24 mouse cellular contexts compared by ENCODE assay signal in genomic region chr4:55392445-55392844, GRCm38 (mm10). TPM values are rescaled to one million over a fixed set of nuclear protein-coding genes. Genes with fewer than 3 reads are reported as not detected.
DNase-seq lines count a peak whose midpoint lies in the region; ATAC-seq and TF ChIP-seq lines count a peak whose summit lies in the region.
"Had no signal": no experiment of that assay in that cellular context is flagged by ENCODE, and none has a peak within 500 bp of the region (broad histone marks: within the 10 kb centered on the region; RNA-seq: fewer than 3 reads in every experiment).

No protein-coding gene starts in this region.

- WGBS in intestine, postnatal 0 days: 89% methylated on average over 7 of the region's 7 CpGs
- 93% methylated on average over 7 of the region's 7 CpGs for WGBS in intestine, embryonic 15.5 days
- 94% methylated on average over 7 of the region's 7 CpGs for WGBS in kidney, adult 2 months

- peak in 1 of 2 experiments; percentile 9; a peak in 1 of 4 replicates for TF ChIP-seq POLR2A in MEL (IDR thresholded peaks at IDR 0.05; ENCODE audit: control insufficient read depth in 1 of 2, insufficient read depth in 1 of 2, low read depth in 1 of 2, low read length in 2 of 2, poor library complexity in 1 of 2)
- no peak for TF ChIP-seq POLR2A in kidney, adult 2 months (IDR thresholded peaks at IDR 0.05; ENCODE audit: low read depth, low read length)

- H3K27ac ChIP-seq in intestine, postnatal 0 days (ENCODE audit: low read depth, low read length): no peak overlapping the region
- no peak overlapping the region for H3K27ac ChIP-seq in intestine, embryonic 15.5 days
- no peak overlapping the region for H3K27ac ChIP-seq in MEL (ENCODE audit: control insufficient read depth, low read depth, low read length)
- no peak overlapping the region for H3K27ac ChIP-seq in kidney, adult 2 months (ENCODE audit: insufficient read depth, low read depth, low read length)
- H3K27ac ChIP-seq: forebrain, embryonic 10.5 days; forebrain, embryonic 13.5 days; hindbrain, embryonic 13.5 days; hindbrain, postnatal 0 days had no signal

- no peak overlapping the region for H3K4me3 ChIP-seq in intestine, postnatal 0 days (ENCODE audit: low read depth, low read length)
- no peak overlapping the region for H3K4me3 ChIP-seq in intestine, embryonic 15.5 days (replicated peaks)
- H3K4me3 ChIP-seq in MEL (ENCODE audit: control insufficient read depth in 1 of 2, insufficient read depth in 1 of 2, low read depth in 2 of 2, low read length in 2 of 2): no peak overlapping the region
- H3K4me3 ChIP-seq in kidney, adult 2 months (ENCODE audit: insufficient read depth, low read depth, low read length): no peak overlapping the region
- H3K4me3 ChIP-seq: forebrain, embryonic 10.5 days; forebrain, embryonic 13.5 days; hindbrain, embryonic 13.5 days had no signal

- TF ChIP-seq CTCF in intestine, postnatal 0 days (IDR thresholded peaks at IDR 0.05; ENCODE audit: low read depth): no peak
- no peak for TF ChIP-seq CTCF in MEL (IDR thresholded peaks at IDR 0.05 in 2 of 3, conservative IDR thresholded peaks at IDR 0.05 in 1 of 3; ENCODE audit: control insufficient read depth in 1 of 3, insufficient read depth in 1 of 3, low read depth in 2 of 3, low read length in 3 of 3, poor library complexity in 1 of 3, severe bottlenecking in 1 of 3)
- TF ChIP-seq CTCF in kidney, adult 2 months (conservative IDR thresholded peaks at IDR 0.05; ENCODE audit: insufficient read depth, insufficient read length, low read depth, low read length): no peak

- no peaks in the 10 kb centered on the region for H3K4me1 ChIP-seq in intestine, postnatal 0 days (replicated peaks; ENCODE audit: control insufficient read depth, insufficient read depth, low read length)
- H3K4me1 ChIP-seq in intestine, embryonic 15.5 days (replicated peaks): no peaks in the 10 kb centered on the region
- H3K4me1 ChIP-seq in MEL (ENCODE audit: control insufficient read depth in 1 of 2, insufficient read depth in 2 of 2, low read length in 2 of 2): no peaks in the 10 kb centered on the region
- H3K4me1 ChIP-seq in kidney, adult 2 months (ENCODE audit: control insufficient read depth, insufficient read depth, low read length): no peaks in the 10 kb centered on the region
- H3K4me1 ChIP-seq: forebrain, embryonic 10.5 days; forebrain, embryonic 13.5 days; hindbrain, embryonic 13.5 days had no signal

- no peak for TF ChIP-seq EP300 in MEL (IDR thresholded peaks at IDR 0.05; ENCODE audit: low read depth in 1 of 2, low read length in 2 of 2)

- H3K4me2 ChIP-seq in intestine, postnatal 0 days (replicated peaks; ENCODE audit: low read depth): no peak overlapping the region
- H3K4me2 ChIP-seq in intestine, embryonic 15.5 days (replicated peaks): no peak overlapping the region
- H3K4me2 ChIP-seq: forebrain, embryonic 13.5 days; heart, embryonic 11.5 days; hindbrain, embryonic 13.5 days had no signal

- peaks cover 3% of the 10 kb centered on the region for H3K36me3 ChIP-seq in intestine, postnatal 0 days (ENCODE audit: control insufficient read depth, insufficient read depth)
- H3K36me3 ChIP-seq in intestine, embryonic 15.5 days: 0 out of 2 replicates have a peak, but pooled peaks cover 6% of the 10 kb centered on the region
- H3K36me3 ChIP-seq in MEL (ENCODE audit: control insufficient read depth in 1 of 2, insufficient read depth in 2 of 2, low read length in 2 of 2): peaks cover 0 to 14% of the 10 kb centered on the region in 2 experiments; a peak in 2 of 4 replicates
- peaks cover 4% of the 10 kb centered on the region for H3K36me3 ChIP-seq in kidney, adult 2 months (ENCODE audit: control insufficient read depth, insufficient read depth, low read length)

- DNase-seq in frontal cortex, adult 2 months (ENCODE audit: extremely low spot score in 1 of 2, low spot score in 1 of 2): no peak
- peak; percentile 25 for DNase-seq in MEL (ENCODE audit: low read depth, low spot score)
- DNase-seq in ovary, adult 18-20 months (ENCODE audit: low spot score): no peak
- no peak for DNase-seq in kidney, adult 2 months
- DNase-seq: adrenal gland, postnatal 10 days; cerebellum, adult 11 months; cerebellum, adult 2 months; cerebellum, adult 9-11 months; cerebellum, postnatal 25 days; embryo, embryonic 11 days; gastrocnemius, postnatal 25 days; kidney, adult 11 months had no signal

- no peaks in the 10 kb centered on the region for H3K79me2 ChIP-seq in MEL (ENCODE audit: control insufficient read depth, insufficient read depth, low read length, poor library complexity)

- no peak for TF ChIP-seq RAD21 in MEL (IDR thresholded peaks at IDR 0.05; ENCODE audit: low read depth, low read length)

- no peaks in the 10 kb centered on the region for H3K9me3 ChIP-seq in intestine, postnatal 0 days (ENCODE audit: control insufficient read depth)
- H3K9me3 ChIP-seq in intestine, embryonic 15.5 days: no peaks in the 10 kb centered on the region
- no peaks in the 10 kb centered on the region for H3K9me3 ChIP-seq in MEL (replicated peaks; ENCODE audit: insufficient read depth, low read length)
- H3K9me3 ChIP-seq: forebrain, embryonic 10.5 days; forebrain, embryonic 13.5 days; hindbrain, embryonic 13.5 days had no signal

- ATAC-seq in frontal cortex, adult (ENCODE audit: low TSS enrichment): peak; percentile 33
- 0 out of 2 replicates have a peak, but pooled peaks have one; percentile 8 for ATAC-seq in intestine, postnatal 0 days
- no peak for ATAC-seq in intestine, embryonic 15.5 days
- ATAC-seq: CD4-positive, CD25-positive, alpha-beta regulatory T cell, adult 4 months; forebrain, embryonic 13.5 days; forebrain, embryonic 16.5 days; hindbrain, postnatal 0 days; inflammation-experienced regulatory T-cells, adult 6 months; Patski had no signal

- H3K27me3 ChIP-seq in intestine, postnatal 0 days (replicated peaks; ENCODE audit: control insufficient read depth, insufficient read depth, low read length): no peaks in the 10 kb centered on the region
- H3K27me3 ChIP-seq in intestine, embryonic 15.5 days (replicated peaks): no peaks in the 10 kb centered on the region
- no peaks in the 10 kb centered on the region for H3K27me3 ChIP-seq in MEL (ENCODE audit: control insufficient read depth in 1 of 2, insufficient read depth in 2 of 2, low read length in 2 of 2)
- H3K27me3 ChIP-seq in kidney, adult 2 months (replicated peaks; ENCODE audit: control insufficient read depth, insufficient read depth, low read length): no peaks in the 10 kb centered on the region
- H3K27me3 ChIP-seq: forebrain, embryonic 13.5 days; hindbrain, embryonic 13.5 days; Patski had no signal

- H3K9ac ChIP-seq in intestine, postnatal 0 days (ENCODE audit: low read depth, low read length): no peak overlapping the region
- no peak overlapping the region for H3K9ac ChIP-seq in intestine, embryonic 15.5 days
- H3K9ac ChIP-seq in MEL (ENCODE audit: control insufficient read depth, low read depth, low read length, poor library complexity, severe bottlenecking): no peak overlapping the region
- H3K9ac ChIP-seq: forebrain, embryonic 13.5 days; hindbrain, embryonic 13.5 days had no signal

TF ChIP-seq in MEL, 35 proteins besides CTCF, POLR2A, EP300 and RAD21:
- TF ChIP-seq UBTF (IDR thresholded peaks at IDR 0.05; ENCODE audit: borderline replicate concordance, insufficient read depth, low read depth, low read length) (no peak), ZC3H11A (IDR thresholded peaks at IDR 0.05; ENCODE audit: low read depth, low read length) (no peak), ZMIZ1 (IDR thresholded peaks at IDR 0.05; ENCODE audit: low read depth, low read length) (0 out of 2 replicates have a peak, but pooled peaks have one; percentile 32)

RNA-seq across cellular contexts. Expression of gene Rad23b, which starts 42.6 kb away (rescaled TPM):
- 112 and 125 TPM in 2 replicates for polyA plus RNA-seq in frontal cortex, adult 2 months (2012; rRNA removed)
- 52.1 and 53.4 TPM in 2 replicates for polyA plus RNA-seq in intestine, postnatal 0 days (2015; fragmentation: Nextera tagmentation; extraction: Ambion mirVana)
- polyA plus RNA-seq in intestine, embryonic 15.5 days (2015; fragmentation: Nextera tagmentation; extraction: Ambion mirVana): 81.9 and 87.5 TPM in 2 replicates
- 193 and 200 TPM in 2 replicates for total RNA-seq in MEL (2012; rRNA removed)
- 100 to 1,000 TPM in 1 of 2 experiments, not detected in 1; 270 TPM for polyA plus RNA-seq in MEL (2012; ENCODE audit: insufficient read depth in 1 of 2, insufficient read length in 2 of 2, low read depth in 1 of 2, low replicate concordance in 2 of 2, missing spikeins in 1 of 2)
- polyA plus RNA-seq in kidney, adult 2 months (2012; rRNA removed): 140 and 202 TPM in 2 replicates
